Mouse (Mus musculus): ENCODE data around the gene Pde4dip.

DNA sequence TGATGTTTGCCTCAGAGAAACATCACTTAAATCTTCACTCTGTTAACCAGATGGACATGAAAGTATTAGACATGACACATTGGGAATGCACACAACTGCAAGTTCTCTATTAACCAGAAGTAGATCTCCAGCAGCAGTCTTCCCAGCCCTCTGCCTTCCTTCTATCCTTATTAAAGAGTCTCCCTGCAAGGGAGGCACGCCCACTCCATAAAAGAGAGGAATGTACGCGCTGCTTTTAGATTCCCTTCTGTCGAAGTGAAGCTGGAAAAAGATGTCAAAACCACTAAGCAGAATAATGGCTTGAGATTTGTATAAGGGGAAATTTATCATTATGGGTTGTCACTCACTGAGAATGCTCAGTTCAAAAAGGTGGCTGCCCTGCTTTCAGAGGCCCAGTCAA is 42.1 kb downstream of the Pde4dip start:
- TF ChIP-seq POLR2A (IDR thresholded peaks at IDR 0.05; ENCODE audit: insufficient read length, low read depth) (no peak), MAX (IDR thresholded peaks at IDR 0.05; ENCODE audit: low read depth) (no peak), E2F4 (IDR thresholded peaks at IDR 0.05; ENCODE audit: insufficient read depth) (no peak), USF1 (IDR thresholded peaks at IDR 0.05; ENCODE audit: low read depth) (no peak), CEBPB (IDR thresholded peaks at IDR 0.05; ENCODE audit: insufficient read depth, poor library complexity, severe bottlenecking) (no peak), TCF3 (IDR thresholded peaks at IDR 0.05; ENCODE audit: insufficient read length, low read depth) (no peak), TCF12 (IDR thresholded peaks at IDR 0.05; ENCODE audit: insufficient read depth, poor library complexity, severe bottlenecking) (no peak), POLR2AphosphoS2 (IDR thresholded peaks at IDR 0.05; ENCODE audit: insufficient read length, low read depth) (no peak), MYOG (IDR thresholded peaks at IDR 0.05; ENCODE audit: control insufficient read depth in 1 of 3, insufficient read depth in 1 of 3, insufficient read length in 2 of 3, low read depth in 2 of 3) (no peak), REST (IDR thresholded peaks at IDR 0.05; ENCODE audit: insufficient read depth, insufficient read length) (no peak), MYOD1 (IDR thresholded peaks at IDR 0.05; ENCODE audit: control insufficient read depth in 1 of 3, insufficient read length in 2 of 3, low read depth in 2 of 3) (no peak)

Data from myocyte (in vitro differentiated cells).